Mouse (Mus musculus): Measurements from ENCODE around the gene Cyp46a1.

DNA sequence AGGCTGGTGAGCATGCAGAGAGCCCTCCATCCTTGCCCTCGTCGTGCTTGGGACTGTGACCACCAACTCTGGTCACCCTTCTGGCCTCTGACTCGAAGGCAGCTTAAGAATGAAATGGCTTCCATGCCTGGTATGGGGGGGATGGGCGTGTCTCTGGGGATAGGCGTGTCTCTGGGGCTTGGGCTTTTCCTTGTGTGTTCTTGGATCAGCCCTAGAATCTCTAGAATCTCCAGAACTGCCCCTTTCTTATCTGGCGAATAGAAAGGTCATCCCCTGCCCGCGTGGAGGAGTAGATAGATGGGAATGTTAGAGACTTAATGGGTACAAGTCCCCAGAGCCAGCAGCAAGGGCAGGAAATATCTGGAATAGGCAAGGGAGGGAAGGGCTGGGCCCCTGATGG is 14.1 kb upstream of the Cyp46a1 start:
- TF ChIP-seq E2F4 (IDR thresholded peaks at IDR 0.05; ENCODE audit: insufficient read depth) (no peak), POLR2A (IDR thresholded peaks at IDR 0.05; ENCODE audit: insufficient read length, low read depth) (no peak), MYOD1 (IDR thresholded peaks at IDR 0.05; ENCODE audit: control insufficient read depth in 1 of 3, insufficient read length in 2 of 3, low read depth in 2 of 3) (no peak), MAX (IDR thresholded peaks at IDR 0.05; ENCODE audit: low read depth) (no peak), TCF12 (IDR thresholded peaks at IDR 0.05; ENCODE audit: insufficient read depth, poor library complexity, severe bottlenecking) (no peak), SRF (IDR thresholded peaks at IDR 0.05; ENCODE audit: control insufficient read depth, insufficient read length, low read depth) (no peak), POLR2AphosphoS2 (IDR thresholded peaks at IDR 0.05; ENCODE audit: insufficient read length, low read depth) (no peak)

Measured in myocyte (in vitro differentiated cells).